Mouse (Mus musculus) v-Abl transformed pro-B cells (cell line): Measurements from ENCODE around the gene Lgi1.

ENCODE experiments used
- in situ Hi-C, 2 experiments: fragments of 400-800 bp; cut with MboI; formaldehyde crosslinking; loops; one replicate each; pipeline ENCODE4 v1.15.1; 2025; ENCODE audit not compliant: unreplicated experiment in 2 of 2

The Lgi1 gene

DNA sequence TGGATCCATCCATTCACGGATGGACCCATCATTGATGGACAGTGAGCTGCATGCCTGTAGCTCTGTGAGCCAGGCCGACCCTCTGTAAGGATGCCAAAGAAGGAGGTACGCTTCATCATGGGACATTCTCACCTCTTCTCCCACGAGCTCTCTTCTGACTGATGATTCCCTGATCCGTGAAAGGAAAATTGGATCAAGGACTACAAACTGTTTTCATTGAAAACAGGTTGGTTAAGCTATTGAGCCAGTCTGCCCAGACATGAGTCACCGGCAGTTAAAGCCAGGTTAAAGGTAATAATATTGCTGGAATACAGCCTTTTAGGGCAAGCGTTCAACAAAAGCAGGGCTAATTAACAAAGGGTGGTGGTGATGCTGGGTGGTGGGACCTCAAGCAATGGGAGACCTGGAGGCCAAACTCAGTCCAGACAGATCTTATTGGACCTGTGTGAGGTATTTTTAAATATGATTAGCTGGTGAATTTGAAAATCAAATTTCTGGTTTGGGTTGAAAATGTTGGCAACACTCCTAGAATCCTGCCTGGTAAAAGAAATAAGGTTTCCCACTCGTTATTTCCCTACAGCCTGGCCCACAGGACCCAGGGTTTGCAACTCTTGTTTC, 92.0 kb downstream of the Lgi1 start:
- in situ Hi-C loops = loop anchor here (10.0 kb wide), 7 partner anchors 102 to 792 kb away; partner anchors contain the start of genes Cep55 (in 1 of the 2) and Myof (in 1 of the 2)

DNA sequence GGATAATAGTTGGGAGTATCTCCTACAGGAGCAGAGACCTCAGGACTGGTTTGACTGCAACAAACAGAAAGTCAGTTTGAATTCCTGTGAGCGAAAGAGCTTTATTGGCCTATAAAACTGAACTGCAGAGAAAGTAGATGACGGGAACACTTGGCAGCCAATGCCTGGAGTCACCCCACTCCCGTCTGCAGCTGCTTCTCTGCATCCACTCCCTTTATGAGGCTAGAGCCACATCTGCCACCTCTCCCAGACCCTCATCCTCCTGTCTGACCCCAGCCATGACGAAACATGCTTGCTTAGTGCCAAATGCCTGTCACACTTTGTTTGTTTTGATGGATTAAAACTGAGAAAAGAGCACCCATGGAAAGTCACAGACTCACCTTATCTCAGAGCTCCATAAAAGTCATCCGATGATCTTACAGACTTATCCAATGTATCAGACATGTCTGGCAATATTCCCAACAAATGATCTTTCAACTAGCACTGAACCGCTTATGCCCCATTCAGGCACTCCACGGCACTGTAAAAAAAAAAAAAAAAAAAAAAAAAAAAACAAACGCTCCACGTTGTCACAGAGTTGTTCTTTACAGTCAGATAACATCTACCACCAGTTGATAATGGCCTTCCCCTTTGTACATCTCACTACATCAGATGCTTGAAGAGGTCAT, 93.8 kb downstream of the Lgi1 start:
- in situ Hi-C loops = loop anchor here (10.0 kb wide), 7 partner anchors 103 to 793 kb away; partner anchors contain the start of genes Cep55 (in 1 of the 2) and Myof (in 1 of the 2)

DNA sequence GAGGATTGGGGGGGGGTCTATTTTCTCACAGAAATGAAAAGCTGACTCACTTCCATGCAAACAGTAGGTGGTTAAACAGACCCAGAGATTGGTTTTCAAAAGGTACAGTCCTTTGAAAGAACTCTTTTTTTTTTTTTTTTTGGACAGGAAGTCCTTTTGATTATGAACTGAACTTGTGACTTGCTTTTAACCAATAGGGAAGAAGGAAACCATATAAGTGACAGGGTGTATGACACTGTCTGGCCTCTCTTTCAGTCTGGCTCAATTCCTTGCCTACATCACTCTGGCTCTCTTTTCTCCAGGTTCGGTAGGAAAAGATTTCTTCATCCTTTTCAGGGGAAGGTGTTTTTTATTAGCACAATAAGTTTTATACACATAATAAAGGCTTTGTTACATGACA, 95.0 kb downstream of the Lgi1 start:
- in situ Hi-C loops = loop anchor here (10.0 kb wide), 7 partner anchors 104 to 794 kb away; partner anchors contain the start of genes Cep55 (in 1 of the 2) and Myof (in 1 of the 2)
